Mouse (Mus musculus) hindbrain, embryonic 12.5 days (tissue): ENCODE measurements around the gene Acap2. TPM values are rescaled to one million over a fixed set of nuclear protein-coding genes. Genes with fewer than 3 reads are reported as not detected.

Experiments
- ATAC-seq: fragments of 200-750 bp; cut with Nextera tagmentation; 2 replicates; pipeline ENCODE4 v1.8.0; 2017; ENCODE audit warnings: moderate TSS enrichment; ENCODE audit not compliant: low FRiP score
- H3K27ac ChIP-seq: fragments of 300-500 bp; sonication (generic); 2 replicates; pipeline ENCODE4 v1.5.1; 2016; ENCODE audit warnings: mild to moderate bottlenecking
- H3K27me3 ChIP-seq: fragments of 300-500 bp; sonication (generic); 2 replicates; pipeline ENCODE4 v1.6.1; 2016; ENCODE audit warnings: mild to moderate bottlenecking
- H3K36me3 ChIP-seq: fragments of 300-500 bp; sonication (generic); 2 replicates; pipeline ENCODE4 v1.6.1; 2016; ENCODE audit warnings: mild to moderate bottlenecking
- H3K4me1 ChIP-seq: fragments of 300-500 bp; sonication (generic); 2 replicates; pipeline ENCODE4 v1.6.1; 2016
- H3K4me2 ChIP-seq: fragments of 300-500 bp; sonication (generic); replicated peaks from 2 replicates; pipeline ENCODE4 v1.6.1; 2016; ENCODE audit warnings: mild to moderate bottlenecking
- H3K4me3 ChIP-seq: fragments of 300-500 bp; sonication (generic); 2 replicates; pipeline ENCODE4 v1.5.1; 2016; ENCODE audit warnings: mild to moderate bottlenecking
- H3K9ac ChIP-seq: fragments of 300-500 bp; sonication (generic); 2 replicates; pipeline ENCODE4 v1.6.1; 2016; ENCODE audit warnings: mild to moderate bottlenecking, moderate library complexity
- H3K9me3 ChIP-seq: fragments of 300-500 bp; sonication (generic); replicated peaks from 2 replicates; pipeline ENCODE4 v1.6.1; 2016; ENCODE audit warnings: mild to moderate bottlenecking
- WGBS: fragments of 180-500 bp; shearing (Covaris S2); methylation state at CpG from one replicate; pipeline ENCODE4 v1.1.7; 2016; 5-methylcytosine and 5-hydroxymethylcytosine counted together
- polyA plus RNA-seq: library from polyadenylated mRNA; unstranded; fragments of >200 nt; fragmentation: Nextera tagmentation; extraction: Ambion mirVana; gene quantifications from 2 replicates; pipeline ENCODE4 v1.2.1, GENCODE M21; 2016

Gene Acap2
- polyA plus RNA-seq, 1 experiment from 2014 or later, result 23.3 TPM

DNA sequence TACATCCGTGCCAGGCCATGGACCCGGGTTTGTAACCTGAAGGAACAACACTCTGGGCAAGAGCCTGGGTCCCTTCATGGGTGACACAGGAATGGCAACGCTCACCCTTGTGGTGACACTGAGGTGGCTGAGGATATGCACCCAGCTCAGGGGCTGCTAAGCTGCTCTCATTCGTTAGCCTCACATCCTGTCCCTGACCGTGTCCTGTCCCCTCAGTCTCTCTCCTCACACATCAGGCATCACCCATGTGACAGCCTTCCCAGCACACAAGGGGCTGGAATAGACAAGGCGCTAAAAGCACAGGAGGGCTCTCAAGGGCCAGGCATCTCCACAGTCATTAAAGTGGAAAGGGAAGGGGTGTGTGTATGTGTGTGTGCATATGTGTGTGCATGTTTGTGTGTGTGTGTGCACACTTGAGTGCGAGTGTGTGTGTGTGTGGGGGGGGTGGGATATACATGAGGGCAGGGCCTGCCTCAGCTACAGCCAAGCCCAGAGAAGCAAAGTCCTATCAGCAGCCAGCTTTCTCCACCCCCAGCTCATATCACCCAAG, 148.8 kb downstream of the Acap2 start:
- Histone ChIP-seq H3K9ac (no peak overlapping the region), H3K4me3 (no peak overlapping the region), H3K36me3 (no peaks in the 10 kb centered on the region), H3K9me3 (no peaks in the 10 kb centered on the region), H3K4me1 (0 out of 2 replicates have a peak, but pooled peaks cover 5% of the 10 kb centered on the region), H3K4me2 (no peak overlapping the region), H3K27me3 (no peaks in the 10 kb centered on the region), H3K27ac (no peak overlapping the region)
- WGBS, result 77% methylated on average over 7 of the region's 7 CpGs
- no peak for ATAC-seq

DNA sequence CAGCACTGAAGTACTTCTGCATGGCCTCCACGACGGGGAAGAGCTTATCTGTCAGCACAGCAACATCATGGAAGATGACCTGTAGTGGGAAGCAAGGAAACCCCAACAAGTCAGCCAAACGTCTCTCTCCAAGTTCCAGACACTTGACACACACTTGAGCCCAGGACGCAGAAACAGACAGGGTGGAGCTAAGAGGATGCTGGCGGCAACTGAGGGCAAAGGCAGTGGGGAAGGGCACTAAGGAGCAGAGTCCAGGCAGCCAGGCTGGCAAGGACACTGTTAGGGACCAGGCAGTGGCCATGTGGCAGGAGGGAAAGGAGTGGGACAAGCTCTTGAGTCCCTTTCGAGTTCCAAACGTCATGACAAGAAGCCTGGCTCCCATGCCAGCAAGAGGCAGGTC, 150.3 kb downstream of the Acap2 start:
- H3K27ac ChIP-seq, result no peak overlapping the region
- H3K9me3 ChIP-seq, result no peaks in the 10 kb centered on the region
- H3K27me3 ChIP-seq, result no peaks in the 10 kb centered on the region
- H3K4me1 ChIP-seq, result peaks cover 12% of the 10 kb centered on the region; the same call in 1 of the 2 replicates
- no peak for ATAC-seq
- H3K4me3 ChIP-seq, result no peak overlapping the region
- 88% methylated on average over 7 of the region's 7 CpGs for WGBS
- H3K4me2 ChIP-seq, result no peak overlapping the region
- no peak overlapping the region for H3K9ac ChIP-seq
- H3K36me3 ChIP-seq, result no peaks in the 10 kb centered on the region

- no peaks in the 10 kb centered on the region for H3K27me3 ChIP-seq
- peaks cover 12% of the 10 kb centered on the region; the same call in 1 of the 2 replicates for H3K4me1 ChIP-seq
- H3K9me3 ChIP-seq, result no peaks in the 10 kb centered on the region
- H3K36me3 ChIP-seq, result no peaks in the 10 kb centered on the region
- H3K4me3 ChIP-seq, result no peak overlapping the region
- no peak overlapping the region for H3K4me2 ChIP-seq
- ATAC-seq, result no peak
- 82% methylated on average over 6 of the region's 6 CpGs for WGBS
- H3K9ac ChIP-seq, result no peak overlapping the region
- no peak overlapping the region for H3K27ac ChIP-seq
Observed at GRCm38 (mm10) chr16:31048194-31048593, 152.9 kb downstream of the Acap2 start.

GRCm38 (mm10) chr16:31047186-31047898, 153.7 kb downstream of the Acap2 start:
- Histone ChIP-seq H3K27ac (no peak overlapping the region), H3K27me3 (no peaks in the 10 kb centered on the region), H3K9ac (no peak overlapping the region), H3K4me2 (no peak overlapping the region), H3K9me3 (no peaks in the 10 kb centered on the region), H3K4me1 (peaks cover 12% of the 10 kb centered on the region; the same call in 1 of the 2 replicates), H3K36me3 (no peaks in the 10 kb centered on the region), H3K4me3 (no peak overlapping the region)
- 80% methylated on average over 10 of the region's 10 CpGs for WGBS
- no peak for ATAC-seq

DNA sequence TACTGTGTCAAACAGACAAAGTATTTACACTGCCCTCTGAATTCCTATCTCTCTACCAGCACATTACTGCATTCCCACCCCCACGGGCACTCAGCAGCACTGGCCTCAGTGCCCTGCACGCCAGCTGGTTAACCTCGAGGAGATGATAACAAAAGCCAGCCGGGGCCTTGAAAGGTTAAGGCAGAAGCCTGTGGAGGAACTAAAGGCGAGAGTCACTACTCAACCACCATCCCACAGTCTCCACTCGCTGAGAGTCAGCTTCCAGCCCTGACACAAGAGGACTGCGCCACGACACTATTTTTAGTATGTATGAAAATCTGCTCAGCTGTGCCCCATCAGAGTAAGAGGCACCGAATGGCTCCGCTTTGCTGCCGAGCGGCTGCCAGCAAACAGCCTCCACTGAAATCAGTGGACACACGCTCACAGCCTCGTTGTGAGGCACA, 154.8 kb downstream of the Acap2 start:
- Histone ChIP-seq H3K9me3 (no peaks in the 10 kb centered on the region), H3K4me1 (peaks cover 12% of the 10 kb centered on the region; the same call in 1 of the 2 replicates), H3K9ac (no peak overlapping the region), H3K36me3 (no peaks in the 10 kb centered on the region), H3K27me3 (no peaks in the 10 kb centered on the region), H3K27ac (no peak overlapping the region), H3K4me2 (no peak overlapping the region), H3K4me3 (no peak overlapping the region)
- 68% methylated on average over 14 of the region's 14 CpGs for WGBS
- ATAC-seq, result no peak

DNA sequence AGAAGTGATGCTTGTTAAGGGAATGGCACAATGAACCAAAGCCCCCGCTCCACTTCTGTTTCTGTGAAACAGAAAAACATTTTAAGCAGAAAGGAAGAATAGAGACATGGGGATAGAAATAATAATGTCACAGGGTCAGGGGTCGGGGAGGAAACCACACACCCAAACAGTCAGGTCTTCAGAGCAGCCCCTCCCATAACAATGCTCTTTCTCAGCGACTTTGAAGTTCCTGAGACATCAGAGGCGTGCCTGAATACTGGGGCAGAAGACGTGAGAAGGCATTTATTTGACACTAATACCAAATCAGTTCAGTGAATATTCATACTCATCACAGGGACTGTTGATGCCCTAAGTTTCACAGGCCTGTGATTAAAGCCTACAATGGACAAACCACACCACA, 155.8 kb downstream of the Acap2 start:
- no peak overlapping the region for H3K4me2 ChIP-seq
- peaks cover 12% of the 10 kb centered on the region; the same call in 1 of the 2 replicates for H3K4me1 ChIP-seq
- no peak for ATAC-seq
- H3K36me3 ChIP-seq, result no peaks in the 10 kb centered on the region
- H3K9ac ChIP-seq, result no peak overlapping the region
- WGBS, result 58% methylated on average over 5 of the region's 5 CpGs
- H3K27ac ChIP-seq, result no peak overlapping the region
- no peaks in the 10 kb centered on the region for H3K9me3 ChIP-seq
- no peak overlapping the region for H3K4me3 ChIP-seq
- no peaks in the 10 kb centered on the region for H3K27me3 ChIP-seq

DNA sequence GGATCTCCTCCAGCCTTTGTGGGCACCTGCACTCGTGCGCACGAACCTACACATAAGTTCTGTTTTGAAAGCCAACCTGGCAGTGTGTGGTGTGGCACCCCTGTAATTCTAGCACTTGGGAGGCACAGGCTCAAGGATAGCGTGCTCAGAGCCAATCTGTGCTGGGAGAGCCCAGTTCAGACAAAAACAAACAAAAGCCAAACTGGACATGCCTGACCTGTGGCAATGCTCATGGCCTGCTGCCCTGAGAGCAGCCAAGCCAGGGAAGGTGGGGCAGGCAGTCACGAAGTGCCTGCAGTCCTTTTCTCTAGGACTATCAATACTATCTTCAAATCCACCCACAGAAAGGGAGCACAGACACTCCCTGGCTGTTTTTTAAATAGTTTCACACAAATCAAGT, 157.9 kb downstream of the Acap2 start:
- H3K4me3 ChIP-seq, result no peak overlapping the region
- no peak overlapping the region for H3K27ac ChIP-seq
- H3K27me3 ChIP-seq, result no peaks in the 10 kb centered on the region
- no peak for ATAC-seq
- 91% methylated on average over 5 of the region's 5 CpGs for WGBS
- no peak overlapping the region for H3K4me2 ChIP-seq
- H3K36me3 ChIP-seq, result no peaks in the 10 kb centered on the region
- no peaks in the 10 kb centered on the region for H3K9me3 ChIP-seq
- H3K4me1 ChIP-seq, result peaks cover 12% of the 10 kb centered on the region; the same call in 1 of the 2 replicates
- no peak overlapping the region for H3K9ac ChIP-seq

Other genes starting within 250 kb of the Acap2 start
- gene Xxylt1, start 119.8 kb downstream of the Acap2 start, polyA plus RNA-seq, result 16.8 and 17.9 TPM in 2 replicates
- 101 and 108 TPM in 2 replicates for gene Ppp1r2, start 74.0 kb upstream of the Acap2 start, polyA plus RNA-seq
- gene Apod, start 113.6 kb upstream of the Acap2 start, polyA plus RNA-seq, result 76.2 and 93.8 TPM in 2 replicates
- gene Bdh1, start 221.0 kb upstream of the Acap2 start, polyA plus RNA-seq, result 45.5 and 55.7 TPM in 2 replicates